Mouse (Mus musculus) liver, embryonic 14.5 days (tissue): ENCODE data around the gene Sparc. TPM values are rescaled to one million over a fixed set of nuclear protein-coding genes. Genes with fewer than 3 reads are reported as not detected.
A peak's percentile ranks its signal among the peaks of the same experiment; 100 is the strongest.

Experiments
- ATAC-seq: fragments of 200-750 bp; cut with Nextera tagmentation; 2 replicates; pipeline ENCODE4 v1.8.0; 2017; ENCODE audit warnings: moderate number of reproducible peaks, mild to moderate bottlenecking, moderate library complexity; ENCODE audit not compliant: insufficient read depth
- DNase-seq, 3 experiments: peaks; one replicate each; pipeline ENCODE4 v3.0.0-alpha.2; 2012 to 2013; ENCODE audit warnings: low read depth in 3 of 3, low spot score in 3 of 3
- H3K27ac ChIP-seq: fragments of 300-500 bp; sonication (generic); 2 replicates; pipeline ENCODE4 v1.5.1; 2014; ENCODE audit warnings: moderate library complexity, mild to moderate bottlenecking, control low read depth, inconsistent platforms
- H3K27me3 ChIP-seq: fragments of 300-500 bp; sonication (generic); 2 replicates; pipeline ENCODE4 v1.6.1; 2014; ENCODE audit warnings: mild to moderate bottlenecking, low read length, moderate library complexity; ENCODE audit not compliant: control insufficient read depth, insufficient read depth
- H3K36me3 ChIP-seq: fragments of 300-500 bp; sonication (generic); replicated peaks from 2 replicates; pipeline ENCODE4 v1.6.1; 2014; ENCODE audit warnings: low read depth; ENCODE audit not compliant: control insufficient read depth, insufficient read depth
- H3K4me1 ChIP-seq, 2 experiments: fragments of 200-500 bp in 1 of 2; fragments of 300-500 bp in 1 of 2; sonication (generic) in 1 of 2; replicated peaks; 2 replicates each; pipeline ENCODE4 v1.6.1; 2012 to 2014; ENCODE audit warnings: antibody characterized with exemption in 1 of 2, inconsistent platforms in 1 of 2, low read length in 1 of 2; ENCODE audit not compliant: control insufficient read depth in 2 of 2, insufficient read depth in 2 of 2
- H3K4me2 ChIP-seq: fragments of 300-500 bp; sonication (generic); 2 replicates; pipeline ENCODE4 v1.6.1; 2014; ENCODE audit warnings: low read depth, mild to moderate bottlenecking, control low read depth, moderate library complexity
- H3K4me3 ChIP-seq, 2 experiments: fragments of 200-500 bp in 1 of 2; fragments of 300-500 bp in 1 of 2; sonication (generic) in 1 of 2; 2 replicates each; pipeline ENCODE4 v1.5.1; 2012 to 2014; ENCODE audit warnings: low read depth in 2 of 2, low read length in 2 of 2, mild to moderate bottlenecking in 2 of 2, control low read depth in 1 of 2, inconsistent platforms in 1 of 2, moderate library complexity in 1 of 2; ENCODE audit not compliant: insufficient read depth in 1 of 2
- H3K9ac ChIP-seq: fragments of 300-500 bp; sonication (generic); replicated peaks from 2 replicates; pipeline ENCODE4 v1.6.1; 2014; ENCODE audit warnings: mild to moderate bottlenecking, control low read depth, moderate library complexity
- H3K9me3 ChIP-seq: fragments of 300-500 bp; sonication (generic); 2 replicates; pipeline ENCODE4 v1.6.1; 2016; ENCODE audit warnings: low read length, mixed read lengths; ENCODE audit not compliant: control insufficient read depth
- CTCF ChIP-seq: IDR thresholded peaks from 2 replicates; pipeline ENCODE4 v1.5.1; 2016; ENCODE audit warnings: antibody characterized with exemption, low read depth, control low read depth
- EP300 ChIP-seq: IDR thresholded peaks from 2 replicates; pipeline ENCODE4 v1.6.1; 2016; ENCODE audit warnings: antibody characterized with exemption, low read depth
- WGBS: fragments of 180-500 bp; shearing (Covaris S2); extraction: QIAGEN DNeasy Blood & Tissue Kit; methylation state at CpG from one replicate; pipeline ENCODE4 v1.1.7; 2014; ENCODE audit not compliant: insufficient replicate concordance; 5-methylcytosine and 5-hydroxymethylcytosine counted together
- polyA plus RNA-seq, 2 experiments: library from polyadenylated mRNA; depleted of rRNA in 1 of 2; stranded (reverse) in 1 of 2; unstranded in 1 of 2; fragments of >200 nt; fragmentation: Nextera tagmentation in 1 of 2; extraction: Ambion mirVana in 1 of 2; gene quantifications; 2 replicates each; pipeline versions ENCODE4 v1.2.1 to v1.2.3; 2012 to 2014

Gene Sparc
- polyA plus RNA-seq, 2 experiments: 64.9 to 88.2 TPM

GRCm38 (mm10) chr11:55469048-55469843, 46.3 kb upstream of the Sparc start, which contains the start of gene G3bp1:
G3bp1 (plus strand) TSS chr11:55469685.
- peak; percentile 99 for DNase-seq

GRCm38 (mm10) chr11:55468611-55469047, 45.6 kb upstream of the Sparc start:
- H3K4me1 ChIP-seq: peaks cover 11 to 21% of the 10 kb centered on the region in 2 experiments
- H3K9ac ChIP-seq: peak overlapping the region; percentile 81
- H3K4me2 ChIP-seq: peak overlapping the region; percentile 98
- H3K36me3 ChIP-seq: peaks cover 10% of the 10 kb centered on the region
- H3K27ac ChIP-seq: peak overlapping the region; percentile 86
- DNase-seq: peak in 1 of 3 experiments; percentile 40
- peak overlapping the region; percentile 88 to 98 for H3K4me3 ChIP-seq
- TF ChIP-seq EP300 (no peak), CTCF (no peak)
- H3K9me3 ChIP-seq: no peaks in the 10 kb centered on the region
- no peaks in the 10 kb centered on the region for H3K27me3 ChIP-seq
- ATAC-seq: peak; percentile 30; the same call in 1 of the 2 replicates
- WGBS: under 1% methylated on average over 17 of the region's 17 CpGs

More at GRCm38 (mm10) chr11:55469048-55469843, 46.3 kb upstream of the Sparc start, which contains the start of gene G3bp1:
- peaks cover 11% of the 10 kb centered on the region for H3K36me3 ChIP-seq
- under 1% methylated on average over 57 of the region's 57 CpGs for WGBS
- H3K4me1 ChIP-seq: peaks cover 11 to 25% of the 10 kb centered on the region in 2 experiments
- no peaks in the 10 kb centered on the region for H3K9me3 ChIP-seq
- H3K4me2 ChIP-seq: peak within 1 kb of the TSS; percentile 98
- TF ChIP-seq EP300 (peak; percentile 57; the same call in 1 of the 2 replicates), CTCF (peak; percentile 80)
- ATAC-seq: peak; percentile 92
- peak within 1 kb of the TSS; percentile 98 to 99 for H3K4me3 ChIP-seq
- H3K27ac ChIP-seq: peak within 1 kb of the TSS; percentile 86
- H3K9ac ChIP-seq: peak within 1 kb of the TSS; percentile 94
- H3K27me3 ChIP-seq: no peaks in the 10 kb centered on the region

- 61% methylated on average over 10 of the region's 10 CpGs for WGBS
- ATAC-seq: no peak
- peak overlapping the region; percentile 88 to 98 for H3K4me3 ChIP-seq
- H3K4me1 ChIP-seq: peaks cover 9 to 16% of the 10 kb centered on the region in 2 experiments
- H3K9me3 ChIP-seq: no peaks in the 10 kb centered on the region
- peak overlapping the region; percentile 81 for H3K9ac ChIP-seq
- H3K36me3 ChIP-seq: peaks cover 5% of the 10 kb centered on the region
- no peak for DNase-seq
- TF ChIP-seq CTCF: no peak
- TF ChIP-seq EP300: no peak
- H3K4me2 ChIP-seq: peak overlapping the region; percentile 98
- no peaks in the 10 kb centered on the region for H3K27me3 ChIP-seq
- H3K27ac ChIP-seq: peak overlapping the region; percentile 86
Observed at GRCm38 (mm10) chr11:55468012-55468411, 45.0 kb upstream of the Sparc start.

GRCm38 (mm10) chr11:55465177-55465576, 42.2 kb upstream of the Sparc start:
- H3K9me3 ChIP-seq: no peaks in the 10 kb centered on the region
- H3K4me3 ChIP-seq: no peak overlapping the region
- 65% methylated on average over 3 of the region's 3 CpGs for WGBS
- H3K27ac ChIP-seq: no peak overlapping the region
- peaks cover 11 to 20% of the 10 kb centered on the region in 2 experiments for H3K4me1 ChIP-seq
- H3K9ac ChIP-seq: no peak overlapping the region
- TF ChIP-seq EP300 (no peak), CTCF (no peak)
- H3K4me2 ChIP-seq: no peak overlapping the region; the same call in 1 of the 2 replicates
- H3K36me3 ChIP-seq: no peaks in the 10 kb centered on the region
- no peak for DNase-seq
- no peaks in the 10 kb centered on the region for H3K27me3 ChIP-seq
- no peak for ATAC-seq

GRCm38 (mm10) chr11:55464707-55465106, 41.7 kb upstream of the Sparc start:
- Histone ChIP-seq H3K4me2 (no peak overlapping the region), H3K27ac (no peak overlapping the region), H3K9ac (no peak overlapping the region), H3K36me3 (no peaks in the 10 kb centered on the region), H3K27me3 (no peaks in the 10 kb centered on the region), H3K4me3 (no peak overlapping the region), H3K4me1 (peaks cover 11 to 24% of the 10 kb centered on the region in 2 experiments), H3K9me3 (no peaks in the 10 kb centered on the region)
- ATAC-seq (no peak), DNase-seq (no peak)
- TF ChIP-seq EP300 (no peak), CTCF (no peak)
- 76% methylated on average over 10 of the region's 10 CpGs for WGBS
